Comparison of ENCODE assay signal across 13 mouse cellular contexts in the genomic region with DNA sequence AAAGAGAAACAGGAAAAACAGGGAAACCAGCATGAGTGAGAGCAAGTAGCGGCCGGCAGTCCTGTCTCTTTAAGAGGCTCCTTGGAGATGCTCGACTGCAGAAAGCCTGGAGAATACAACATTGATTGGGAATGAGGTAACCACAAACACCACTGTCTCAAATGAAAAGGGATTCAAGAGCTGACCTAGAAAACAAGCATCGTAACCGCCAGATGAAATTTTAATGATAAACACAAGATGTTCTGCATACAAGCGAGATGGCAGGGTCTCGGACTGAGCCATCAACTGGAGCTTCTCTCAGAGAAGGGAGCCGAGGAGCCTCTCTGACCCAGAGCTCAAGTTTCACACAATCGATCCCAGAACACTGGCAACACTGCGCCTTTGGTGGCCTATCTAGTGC. TPM values are rescaled to one million over a fixed set of nuclear protein-coding genes. Genes with fewer than 3 reads are reported as not detected.
DNase-seq lines count a peak whose midpoint lies in the region; ATAC-seq and TF ChIP-seq lines count a peak whose summit lies in the region.
"Had no signal": no experiment of that assay in that cellular context is flagged by ENCODE, and none has a peak within 500 bp of the region (broad histone marks: within the 10 kb centered on the region; RNA-seq: fewer than 3 reads in every experiment).

No protein-coding gene starts in this region.

- no peak overlapping the region for H3K4me3 ChIP-seq in layer of hippocampus, adult 2 months
- no peak overlapping the region for H3K4me3 ChIP-seq in embryonic facial prominence, embryonic 13.5 days
- no peak overlapping the region for H3K4me3 ChIP-seq in hindbrain, embryonic 14.5 days (replicated peaks; ENCODE audit: low read length)
- H3K4me3 ChIP-seq: heart, embryonic 15.5 days; liver, embryonic 12.5 days had no signal

- WGBS in embryonic facial prominence, embryonic 13.5 days: 32% methylated on average over 10 of the region's 10 CpGs
- 52% methylated on average over 10 of the region's 10 CpGs for WGBS in hindbrain, embryonic 14.5 days

- no peak for TF ChIP-seq CTCF in layer of hippocampus, adult 2 months (conservative IDR thresholded peaks at IDR 0.05)

- H3K9me3 ChIP-seq in embryonic facial prominence, embryonic 13.5 days: no peaks in the 10 kb centered on the region
- H3K9me3 ChIP-seq in hindbrain, embryonic 14.5 days (ENCODE audit: control insufficient read depth, low read length): no peaks in the 10 kb centered on the region
- H3K9me3 ChIP-seq: heart, embryonic 15.5 days; liver, embryonic 12.5 days had no signal

- DNase-seq in layer of hippocampus, adult 2 months (ENCODE audit: low spot score in 2 of 2): no peak
- no peak for DNase-seq in layer of hippocampus, adult 11-12 months (ENCODE audit: low spot score)
- no peak for DNase-seq in hindbrain, embryonic 14.5 days (ENCODE audit: low spot score)
- DNase-seq in retina, embryonic 14.5 days (ENCODE audit: low spot score): peak; percentile 51
- no peak for DNase-seq in heart, adult 8-10 months (ENCODE audit: low spot score)
- no peak for DNase-seq in adrenal gland, adult 18-20 months (ENCODE audit: low spot score in 2 of 2)
- DNase-seq: cerebellum, postnatal 36 days; lung, postnatal 36 days; right cerebral cortex, adult 18-20 months had no signal

- peaks cover 53% of the 10 kb centered on the region for H3K36me3 ChIP-seq in embryonic facial prominence, embryonic 13.5 days
- peaks cover 18% of the 10 kb centered on the region for H3K36me3 ChIP-seq in hindbrain, embryonic 14.5 days (replicated peaks; ENCODE audit: control insufficient read depth, insufficient read depth)

- ATAC-seq in embryonic facial prominence, embryonic 13.5 days (ENCODE audit: insufficient number of reproducible peaks, insufficient read depth, low FRiP score, low TSS enrichment, low read depth): no peak
- no peak for ATAC-seq in hindbrain, embryonic 14.5 days (ENCODE audit: low FRiP score)
- ATAC-seq: liver, embryonic 12.5 days had no signal

- H3K4me1 ChIP-seq in embryonic facial prominence, embryonic 13.5 days: peaks cover 23% of the 10 kb centered on the region
- peaks cover 28% of the 10 kb centered on the region for H3K4me1 ChIP-seq in hindbrain, embryonic 14.5 days (replicated peaks; ENCODE audit: control insufficient read depth, insufficient read depth, low read length)
- H3K4me1 ChIP-seq: liver, embryonic 12.5 days had no signal

- no peak overlapping the region for H3K4me2 ChIP-seq in embryonic facial prominence, embryonic 13.5 days
- no peak overlapping the region for H3K4me2 ChIP-seq in hindbrain, embryonic 14.5 days (replicated peaks)
- H3K4me2 ChIP-seq: heart, embryonic 15.5 days; liver, embryonic 12.5 days had no signal

- no peak overlapping the region for H3K9ac ChIP-seq in embryonic facial prominence, embryonic 13.5 days
- H3K9ac ChIP-seq in hindbrain, embryonic 14.5 days: peak overlapping the region; percentile 42; the same call in 1 of the 2 replicates
- H3K9ac ChIP-seq: heart, embryonic 15.5 days; liver, embryonic 12.5 days had no signal

- peak overlapping the region; percentile 83 for H3K27ac ChIP-seq in layer of hippocampus, adult 2 months
- H3K27ac ChIP-seq in embryonic facial prominence, embryonic 13.5 days: peak overlapping the region; percentile 61
- H3K27ac ChIP-seq in hindbrain, embryonic 14.5 days: peak overlapping the region; percentile 43
- H3K27ac ChIP-seq: heart, embryonic 15.5 days; kidney, postnatal 0 days; liver, embryonic 12.5 days had no signal

- no peaks in the 10 kb centered on the region for H3K27me3 ChIP-seq in embryonic facial prominence, embryonic 13.5 days
- no peaks in the 10 kb centered on the region for H3K27me3 ChIP-seq in hindbrain, embryonic 14.5 days (ENCODE audit: control insufficient read depth, insufficient read depth, low read length)
- H3K27me3 ChIP-seq: heart, embryonic 15.5 days; liver, embryonic 12.5 days had no signal

RNA-seq across cellular contexts. Expression of gene Fbxw8, which starts 32.2 kb away (rescaled TPM):
- total RNA-seq in layer of hippocampus, adult 2 months (2021): 10 to 100 TPM; 33.0 to 36.4 TPM
- polyA plus RNA-seq in embryonic facial prominence, embryonic 13.5 days (2015; fragmentation: Nextera tagmentation; extraction: Ambion mirVana): 27.9 and 28.9 TPM in 2 replicates
- 21.0 TPM in 2 replicates for polyA plus RNA-seq in hindbrain, embryonic 14.5 days (2014; fragmentation: Nextera tagmentation; extraction: Ambion mirVana)
- total RNA-seq in heart, adult 8-10 months (2022): 10 to 100 TPM; 34.9 to 37.7 (median 36.6) TPM
- total RNA-seq in adrenal gland, adult 18-20 months (2021): 10 to 100 TPM; 47.3 to 51.4 TPM

RNA-seq across cellular contexts. Expression of gene Hrk, which starts 41.4 kb away (rescaled TPM):
- 10 to 100 TPM; 35.1 to 38.4 TPM for total RNA-seq in layer of hippocampus, adult 2 months (2021)
- polyA plus RNA-seq in embryonic facial prominence, embryonic 13.5 days (2015; fragmentation: Nextera tagmentation; extraction: Ambion mirVana): 0.17 and 0.21 TPM in 2 replicates
- 3.4 and 4.3 TPM in 2 replicates for polyA plus RNA-seq in hindbrain, embryonic 14.5 days (2014; fragmentation: Nextera tagmentation; extraction: Ambion mirVana)
- under 1 TPM; 0.23 to 0.46 (median 0.36) TPM for total RNA-seq in heart, adult 8-10 months (2022)
- under 1 TPM in 1 of 2 experiments, not detected in 1; 0.06 TPM for total RNA-seq in adrenal gland, adult 18-20 months (2021)

Comparison
In these comparisons a context has a peak if more than half of its experiments do, and no peak if none do; other contexts are left out.
1. RNA of gene Hrk, which starts 41.4 kb away (total RNA-seq): 35.1 to 38.4 TPM in layer of hippocampus, adult 2 months; 0.23 to 0.46 TPM in heart, adult 8-10 months and 0.06 TPM in adrenal gland, adult 18-20 months; every median in the first group is over 10 times any median in the second.
2. Peak in every context shown above with its lines, with median percentiles within 50 percentile points of each other: H3K27ac ChIP-seq.